Mouse (Mus musculus): ENCODE results near the gene Dnajc25. TPM values are rescaled to one million over a fixed set of nuclear protein-coding genes. Genes with fewer than 3 reads are reported as not detected.
A peak's percentile ranks its signal among the peaks of the same experiment; 100 is the strongest.

Gene Dnajc25
- total RNA-seq (2022): 10 to 100 TPM; 10.1 to 13.0 (median 11.5) TPM

- DNase-seq (ENCODE audit: low spot score in 2 of 2): no peak
Measured at GRCm38 (mm10) chr4:58994762-58995161, at the start of gene Dnajc25. Gene Dnajc25, plus strand, starts transcription at chr4:58995062.

- no peak for DNase-seq (ENCODE audit: low spot score in 2 of 2)
Measured at GRCm38 (mm10) chr4:58948391-58948790, 46.5 kb upstream of the Dnajc25 start.

GRCm38 (mm10) chr4:58952630-58953029 is 42.2 kb upstream of the Dnajc25 start:
- no peak for DNase-seq (ENCODE audit: low spot score in 2 of 2)

GRCm38 (mm10) chr4:58961719-58962118 is 33.1 kb upstream of the Dnajc25 start:
- DNase-seq (ENCODE audit: low spot score in 2 of 2): no peak

- no peak for DNase-seq (ENCODE audit: low spot score in 2 of 2)
Measured at GRCm38 (mm10) chr4:58963271-58963670, 31.6 kb upstream of the Dnajc25 start.

- DNase-seq (ENCODE audit: low spot score in 2 of 2): no peak
Measured at GRCm38 (mm10) chr4:58965136-58965535, 29.7 kb upstream of the Dnajc25 start.

GRCm38 (mm10) chr4:58970678-58971077 is 24.2 kb upstream of the Dnajc25 start:
- no peak for DNase-seq (ENCODE audit: low spot score in 2 of 2)

- no peak for DNase-seq (ENCODE audit: low spot score in 2 of 2)
Measured at GRCm38 (mm10) chr4:58975711-58976110, 19.2 kb upstream of the Dnajc25 start.

GRCm38 (mm10) chr4:58981421-58981820 is 13.4 kb upstream of the Dnajc25 start:
- no peak for DNase-seq (ENCODE audit: low spot score in 2 of 2)

GRCm38 (mm10) chr4:58982806-58983205 is 12.1 kb upstream of the Dnajc25 start:
- DNase-seq (ENCODE audit: low spot score in 2 of 2): no peak

- DNase-seq (ENCODE audit: low spot score in 2 of 2): peak; percentile 25 to 45
Measured at GRCm38 (mm10) chr4:58985157-58985648, 9.7 kb upstream of the Dnajc25 start.

- peak; percentile 51 to 70 for DNase-seq (ENCODE audit: low spot score in 2 of 2)
Measured at GRCm38 (mm10) chr4:58986540-58987190, 8.2 kb upstream of the Dnajc25 start, which contains the start of gene Ptgr1. Gene Ptgr1, minus strand, starts transcription at chr4:58987119.

- no peak for DNase-seq (ENCODE audit: low spot score in 2 of 2)
Measured at GRCm38 (mm10) chr4:58989303-58989898, 5.5 kb upstream of the Dnajc25 start.

- no peak for DNase-seq (ENCODE audit: low spot score in 2 of 2)
Measured at GRCm38 (mm10) chr4:58990609-58991434, 4.0 kb upstream of the Dnajc25 start.

GRCm38 (mm10) chr4:58992195-58992594 is 2.7 kb upstream of the Dnajc25 start:
- no peak for DNase-seq (ENCODE audit: low spot score in 2 of 2)

- no peak for DNase-seq (ENCODE audit: low spot score in 2 of 2)
Measured at GRCm38 (mm10) chr4:58995251-58995693, 410 bp downstream of the Dnajc25 start.

- no peak for DNase-seq (ENCODE audit: low spot score in 2 of 2)
Measured at GRCm38 (mm10) chr4:58997081-58997480, 2.2 kb downstream of the Dnajc25 start.

- DNase-seq (ENCODE audit: low spot score in 2 of 2): no peak
Measured at GRCm38 (mm10) chr4:58998688-58999087, 3.8 kb downstream of the Dnajc25 start.

GRCm38 (mm10) chr4:58999686-59000085 is 4.8 kb downstream of the Dnajc25 start:
- peak; percentile 37 to 43 for DNase-seq (ENCODE audit: low spot score in 2 of 2)

- DNase-seq (ENCODE audit: low spot score in 2 of 2): no peak
Measured at GRCm38 (mm10) chr4:59000614-59001013, 5.8 kb downstream of the Dnajc25 start.

- DNase-seq (ENCODE audit: low spot score in 2 of 2): peak; percentile 82 to 89
Measured at GRCm38 (mm10) chr4:59002948-59003805, 8.3 kb downstream of the Dnajc25 start, which contains the start of gene Gm20503. Gene Gm20503, plus strand, starts transcription at chr4:59003210.
